Mouse (Mus musculus) cerebellum, adult 18-20 months (tissue): ENCODE data around the gene Nit1.

Experiments used
- DNase-seq, 2 experiments: peaks; one replicate each; pipeline ENCODE4 v3.0.0; 2021

The Nit1 gene

DNA sequence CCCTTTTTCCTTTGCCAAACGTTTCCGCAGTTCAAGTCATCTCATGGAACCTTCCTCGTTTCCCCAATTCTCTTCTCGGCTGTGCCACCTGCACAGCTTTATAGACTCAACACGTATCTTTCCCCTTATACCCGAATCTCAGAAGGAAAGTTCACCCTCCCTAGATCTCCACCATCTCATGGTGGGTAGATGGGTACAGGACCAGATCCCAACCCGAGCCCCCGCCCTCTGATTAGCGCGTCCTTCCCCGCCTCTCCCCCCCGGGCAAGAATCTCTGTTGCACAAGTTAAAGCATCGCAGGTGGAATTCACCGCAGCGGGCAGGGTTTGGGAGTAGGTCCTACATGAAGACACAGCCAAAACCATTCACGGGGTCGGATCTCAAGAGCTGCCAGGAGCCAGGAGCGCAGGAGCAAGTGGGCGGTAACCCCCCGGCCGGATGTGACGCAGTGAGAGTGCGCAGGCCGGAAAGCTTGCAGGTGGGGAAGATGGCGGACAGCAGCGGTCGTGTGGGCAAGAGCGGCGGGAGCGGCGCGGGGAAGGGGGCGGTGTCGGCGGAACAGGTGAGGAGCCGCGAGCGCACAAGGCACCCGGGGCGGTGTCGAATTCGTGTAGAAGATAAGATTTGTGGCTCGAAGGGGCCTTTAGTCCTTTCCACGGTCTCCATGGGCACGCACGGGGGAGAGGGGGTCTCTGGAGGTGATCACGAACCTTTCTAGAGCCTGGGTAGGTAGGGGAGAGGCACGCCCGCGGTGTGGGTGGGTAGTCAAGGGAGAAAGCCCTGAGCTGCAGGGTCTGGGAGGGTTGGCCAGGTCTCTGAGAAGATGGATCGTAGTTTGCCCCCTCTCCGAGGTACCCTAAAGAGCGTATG, at the start of gene Nit1, which contains the start of gene Pfdn2:
TSS of gene Nit1 (minus strand) at position 422 of the 870 bp plus-strand sequence.
TSS of gene Pfdn2 (plus strand) at position 446 of the 870 bp plus-strand sequence.
- DNase-seq = peak; percentile 91

GRCm38 (mm10) chr1:171390101-171390500, 44.7 kb upstream of the Nit1 start:
- no peak for DNase-seq

- DNase-seq = no peak
These were observed 43.1 kb upstream of the Nit1 start, which contains the start of gene Arhgap30 for GRCm38 (mm10) chr1:171388376-171389102. Gene Arhgap30, plus strand, starts transcription at chr1:171388954.

DNA sequence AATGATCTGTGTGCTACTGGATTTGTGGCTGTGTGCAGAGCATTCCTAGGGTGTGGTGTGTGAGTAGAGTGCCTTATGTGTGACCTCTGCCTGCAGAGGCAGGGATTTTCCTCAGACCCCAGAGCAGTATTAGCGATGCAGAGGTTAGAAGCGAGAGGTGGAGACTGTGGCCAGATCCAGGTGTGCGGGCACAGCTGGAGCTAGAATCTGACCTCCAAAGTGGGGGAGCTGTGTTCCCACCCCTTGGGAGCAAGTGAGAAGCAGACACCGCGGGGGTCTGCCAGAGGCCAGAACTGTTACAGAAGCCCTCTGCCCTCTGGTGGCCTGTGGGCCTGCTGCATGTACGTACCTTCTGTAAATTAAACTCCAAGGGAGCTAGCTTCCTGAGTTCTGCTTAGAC, 41.7 kb upstream of the Nit1 start:
- no peak for DNase-seq

- no peak for DNase-seq
These were observed 39.7 kb upstream of the Nit1 start for GRCm38 (mm10) chr1:171385171-171385570.

- no peak for DNase-seq
These were observed 38.9 kb upstream of the Nit1 start for GRCm38 (mm10) chr1:171384361-171384760.

DNA sequence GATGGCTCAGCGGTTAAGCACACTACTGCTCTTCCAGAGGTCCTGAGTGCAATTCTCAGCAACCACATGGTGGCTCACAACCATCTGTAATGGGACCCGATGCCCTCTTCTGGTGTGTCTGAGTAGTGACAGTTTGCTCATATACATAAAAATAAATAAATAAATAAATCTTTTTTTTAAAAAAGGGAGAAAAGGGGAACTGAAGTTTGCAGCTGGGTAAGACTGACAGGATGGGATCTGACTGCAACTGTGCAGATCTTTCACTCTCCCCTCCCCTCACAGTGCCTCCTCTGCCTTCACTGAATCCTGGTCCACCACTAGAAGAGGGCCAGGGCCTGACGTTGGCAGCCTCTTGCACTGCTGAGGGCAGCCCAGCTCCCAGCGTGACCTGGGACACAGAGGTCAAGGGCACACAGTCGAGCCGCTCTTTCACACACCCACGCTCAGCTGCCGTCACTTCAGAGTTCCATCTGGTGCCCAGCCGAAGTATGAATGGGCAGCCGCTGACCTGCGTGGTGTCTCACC, 36.7 kb upstream of the Nit1 start:
- no peak for DNase-seq

- peak; percentile 86 to 92 for DNase-seq
These were observed 34.6 kb upstream of the Nit1 start for GRCm38 (mm10) chr1:171379935-171380599.

DNA sequence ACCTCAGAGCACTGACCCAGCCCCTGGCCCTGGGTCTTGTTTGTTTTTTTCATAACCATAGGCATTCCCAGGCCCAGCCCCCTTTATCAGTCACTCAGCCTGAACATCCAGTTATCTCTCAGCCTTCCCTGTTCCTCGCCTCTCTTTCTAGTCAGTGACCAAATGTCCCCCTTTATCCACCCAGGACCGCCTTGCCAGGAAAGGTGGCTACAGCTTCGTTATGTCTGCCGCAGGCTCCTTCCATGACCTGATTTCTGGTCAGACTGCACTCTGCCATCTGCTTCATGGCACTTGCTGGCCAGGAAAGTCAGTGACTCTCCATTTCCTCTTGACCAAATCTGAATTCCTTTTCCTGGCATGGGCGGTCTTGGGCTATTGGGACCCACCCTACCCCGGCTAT, 32.9 kb upstream of the Nit1 start:
- peak; percentile 58 to 70 for DNase-seq

DNA sequence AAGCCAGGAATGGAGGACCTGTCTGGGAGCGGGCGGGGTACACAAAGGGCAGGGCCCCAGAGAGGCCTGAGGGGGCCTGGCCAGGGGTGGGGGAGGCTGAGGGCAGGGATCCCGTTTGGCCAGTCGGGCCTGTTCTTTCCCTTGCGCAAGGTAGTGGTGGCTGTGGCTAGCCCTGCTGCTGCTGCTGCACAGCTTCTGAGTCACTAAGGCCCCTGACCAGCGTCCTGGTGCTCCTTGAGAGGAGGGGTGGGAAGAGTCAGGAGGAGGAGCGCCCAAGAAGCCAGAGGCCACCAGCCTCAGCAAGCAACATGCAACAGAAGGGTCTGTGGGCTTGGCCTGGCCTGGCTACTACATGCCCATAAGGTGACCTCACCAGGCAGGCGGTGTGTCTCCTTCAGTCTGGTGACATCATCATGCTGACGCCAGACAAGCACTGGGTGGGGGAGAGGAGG, 30.2 kb upstream of the Nit1 start:
- DNase-seq = no peak

DNA sequence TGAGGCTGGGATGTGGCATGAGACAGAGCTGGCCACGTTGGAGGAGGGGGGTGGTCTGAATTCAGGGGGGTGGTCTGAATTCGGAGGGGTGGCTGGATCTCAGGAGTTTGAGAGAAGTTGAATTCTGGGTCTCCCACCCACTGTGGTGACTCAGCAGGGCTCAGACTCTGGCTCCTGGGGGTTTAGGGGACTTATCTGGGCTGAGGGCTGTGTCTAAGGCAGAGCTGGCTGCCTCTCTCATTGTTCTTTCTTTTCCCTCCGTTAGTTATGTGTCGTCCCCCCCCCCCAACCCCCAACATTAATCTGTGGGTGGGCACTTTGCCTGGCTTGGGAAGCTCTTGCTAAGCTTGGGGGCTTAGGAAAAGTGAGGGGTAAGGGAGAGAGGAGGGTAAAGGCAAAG, 28.5 kb upstream of the Nit1 start:
- no peak for DNase-seq

- DNase-seq = no peak
These were observed 27.4 kb upstream of the Nit1 start for GRCm38 (mm10) chr1:171372880-171373279.

GRCm38 (mm10) chr1:171369845-171370556, 24.6 kb upstream of the Nit1 start, which contains the start of gene Nectin4:
Gene Nectin4, plus strand, starts transcription at chr1:171370099.
- no peak for DNase-seq

DNA sequence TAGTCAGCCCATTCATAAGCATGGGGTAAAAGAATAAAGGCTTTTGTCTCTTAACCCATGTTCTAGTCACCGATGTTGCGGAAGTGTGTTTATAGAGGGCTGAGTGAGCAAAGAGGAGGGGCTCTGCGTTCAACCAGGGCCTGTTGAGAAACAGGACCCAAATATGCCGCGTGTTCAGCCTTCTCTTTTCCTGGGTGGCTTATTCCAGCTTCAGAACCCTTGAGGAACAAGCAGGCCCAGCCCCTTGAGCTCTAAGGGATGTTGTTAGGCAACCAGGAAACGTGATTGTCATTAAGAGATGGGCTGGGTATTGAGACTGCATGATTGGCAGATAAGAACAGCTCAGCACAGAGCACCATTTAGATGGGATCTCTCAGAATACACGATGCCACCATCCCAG, 20.5 kb upstream of the Nit1 start:
- no peak for DNase-seq

DNA sequence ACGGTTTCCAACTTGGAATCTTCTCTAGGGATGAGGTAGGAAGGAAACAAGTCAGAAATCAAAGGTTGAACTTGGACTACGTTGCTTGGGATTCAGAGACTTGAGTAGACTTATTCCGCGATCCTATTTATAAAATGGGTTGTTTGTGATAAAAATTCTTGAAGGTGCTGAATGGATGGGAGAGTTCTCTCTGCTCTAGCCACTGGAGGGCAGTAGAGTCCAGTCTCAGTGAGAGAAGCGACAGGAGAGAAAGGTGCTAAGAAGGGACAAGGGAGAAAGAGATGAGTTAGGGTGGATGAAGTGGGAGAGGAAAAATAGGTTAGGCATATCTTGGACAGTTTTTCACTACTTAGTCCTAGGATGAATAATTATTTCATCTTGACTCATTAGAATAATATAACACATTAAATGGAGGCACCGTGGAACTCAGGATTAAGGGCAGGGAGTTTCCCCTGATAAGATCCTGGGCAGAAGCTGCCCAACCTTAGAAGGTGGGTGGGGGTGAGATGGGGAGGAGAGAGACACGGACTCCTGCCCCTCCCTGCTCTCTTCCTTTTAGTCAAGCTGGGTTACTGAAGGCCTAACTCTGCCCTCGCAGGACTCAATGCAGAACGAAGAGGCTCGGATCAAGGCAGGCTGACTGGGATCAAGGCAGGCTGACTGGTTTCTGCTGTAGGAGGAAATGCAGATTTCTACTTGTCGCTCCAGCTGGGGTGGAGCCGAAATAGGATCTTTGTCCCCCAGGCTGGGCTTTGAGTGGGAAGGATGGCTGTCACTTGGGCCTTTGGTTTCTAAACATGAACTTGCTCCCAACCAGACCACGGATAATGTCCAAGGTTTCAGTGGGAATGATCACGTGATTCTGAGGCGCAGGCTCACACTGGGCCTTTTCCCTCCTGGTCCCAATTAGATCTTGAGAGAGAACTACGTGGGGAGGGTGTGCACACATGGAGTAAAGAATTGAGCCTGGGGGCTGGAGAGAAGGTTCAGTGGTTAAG, 16.0 kb upstream of the Nit1 start:
- DNase-seq = peak; percentile 80 to 85

DNA sequence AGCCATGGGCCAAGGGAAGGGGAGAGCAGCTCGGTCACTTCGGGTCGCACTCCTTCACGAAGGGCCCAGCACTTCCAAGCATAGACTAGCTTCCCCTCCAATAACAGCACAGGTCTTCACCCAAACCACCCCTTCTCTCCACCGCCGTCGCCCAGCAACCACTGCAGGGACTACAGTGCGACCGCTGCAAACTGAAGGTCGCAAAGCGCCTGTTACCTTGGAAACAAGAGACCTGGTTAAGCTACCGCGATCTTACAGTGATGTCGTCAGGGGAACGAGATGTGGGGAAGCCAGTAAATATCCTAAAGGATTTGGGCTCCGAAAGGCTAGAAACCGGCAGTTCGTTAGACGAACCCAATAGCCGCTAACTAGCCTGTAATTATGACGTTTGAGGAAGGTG, 15.2 kb upstream of the Nit1 start, which contains the start of gene Klhdc9:
TSS of gene Klhdc9 (minus strand) at position 143 of the 400 bp plus-strand sequence.
- DNase-seq = peak; percentile 78 to 85

DNA sequence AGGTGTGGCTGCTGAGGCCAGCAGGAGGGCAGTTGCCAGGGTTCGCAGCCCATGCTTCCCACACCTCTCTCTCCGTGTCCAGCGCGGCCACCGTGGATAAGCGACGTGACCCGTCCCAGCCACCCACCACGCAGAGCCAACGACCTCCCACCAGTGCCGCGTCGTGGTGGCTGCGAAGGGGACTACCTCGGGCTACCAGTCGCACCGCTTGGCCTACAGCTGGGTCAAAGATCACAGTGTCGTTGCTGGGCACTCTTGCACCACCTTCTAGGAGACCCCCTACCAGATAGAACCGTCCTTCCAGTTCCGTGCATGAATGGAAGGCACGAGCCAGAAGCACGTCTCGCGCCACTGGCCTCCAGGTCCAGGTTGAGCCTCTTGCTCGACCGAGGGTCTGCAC, 14.8 kb upstream of the Nit1 start:
- peak in 1 of 2 experiments; percentile 47 for DNase-seq

DNA sequence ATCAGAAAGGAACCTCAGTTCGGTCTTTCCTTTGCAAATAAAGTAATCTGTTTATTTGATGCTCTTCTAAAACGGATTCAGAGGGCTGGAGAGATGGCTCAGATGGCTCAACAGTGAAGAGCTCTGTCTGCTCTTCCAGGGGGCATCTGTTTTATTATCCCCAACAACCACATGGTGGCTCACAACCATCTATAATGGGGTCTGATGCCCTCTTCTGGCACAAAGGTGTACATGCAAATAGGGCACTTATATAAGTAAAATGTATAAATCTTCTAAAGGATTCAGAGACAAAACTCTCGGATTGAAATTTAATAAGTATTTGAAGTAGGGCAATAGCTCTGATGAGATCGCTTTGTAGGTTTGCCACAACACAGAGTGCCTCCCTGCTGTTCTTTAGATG, 13.0 kb upstream of the Nit1 start:
- peak; percentile 33 to 39 for DNase-seq

- DNase-seq = no peak
These were observed 11.4 kb upstream of the Nit1 start for GRCm38 (mm10) chr1:171356814-171357213.

DNA sequence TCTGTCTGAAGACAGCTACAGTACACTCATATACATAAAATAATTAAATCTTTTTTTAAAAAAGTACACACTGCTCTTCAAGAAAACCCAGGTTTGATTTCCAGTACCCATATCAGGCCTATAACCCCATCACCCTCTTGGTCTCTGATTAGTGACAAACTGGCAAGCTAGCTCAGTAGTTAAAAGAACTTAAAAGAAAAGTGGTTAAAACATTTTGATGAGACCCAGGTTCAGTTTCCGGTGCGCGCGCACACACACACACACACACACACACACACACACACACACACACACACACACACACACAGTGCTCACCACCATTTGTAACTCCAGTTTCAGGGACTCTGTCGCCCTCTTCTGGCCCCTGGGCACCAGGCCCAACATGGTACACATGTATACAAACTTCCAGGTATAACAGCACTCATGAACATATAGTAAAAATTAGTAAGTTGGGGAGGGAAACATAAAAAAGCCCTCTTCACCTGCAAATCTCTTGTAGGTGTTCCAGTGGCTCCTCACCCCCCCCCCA, 10.4 kb upstream of the Nit1 start:
- no peak for DNase-seq

DNA sequence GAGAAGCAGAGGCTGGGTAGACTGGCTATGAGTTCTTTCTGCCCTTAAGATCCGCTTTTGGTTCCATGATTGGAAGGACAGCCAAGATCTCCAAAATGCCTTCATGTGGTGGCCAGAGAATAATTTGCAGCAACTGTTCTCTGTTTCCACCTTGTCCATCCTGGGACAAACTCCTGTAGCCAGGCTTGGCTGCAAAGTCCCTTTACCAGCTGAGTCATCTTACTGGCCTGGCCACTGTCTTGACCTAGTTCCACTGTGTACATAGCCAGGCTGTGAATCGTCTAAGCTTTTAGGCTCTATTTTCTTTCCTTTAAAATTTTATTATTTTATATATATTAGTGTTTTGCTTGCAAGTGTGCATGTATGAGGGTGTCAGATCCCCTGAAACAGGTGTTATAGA, 3.8 kb upstream of the Nit1 start:
- no peak for DNase-seq
